In genomic region chr13:21326657-21327211, GRCm38 (mm10) we compare ENCODE assay signal across 8 mouse cellular contexts. TPM values are rescaled to one million over a fixed set of nuclear protein-coding genes. Genes with fewer than 3 reads are reported as not detected.
DNase-seq lines count a peak whose midpoint lies in the region; ATAC-seq and TF ChIP-seq lines count a peak whose summit lies in the region.

No protein-coding gene starts in this region.

- H3K4me3 ChIP-seq in embryonic facial prominence, embryonic 13.5 days, result peak overlapping the region; percentile 47
- peak overlapping the region; percentile 41 for H3K4me3 ChIP-seq in kidney, embryonic 14.5 days (ENCODE audit: low read length)
- peak overlapping the region; percentile 42 for H3K4me3 ChIP-seq in limb, embryonic 15.5 days
- peak overlapping the region; percentile 12 for H3K4me3 ChIP-seq in myocyte
- H3K4me3 ChIP-seq in stomach, embryonic 15.5 days (replicated peaks), result peak overlapping the region; percentile 40

- DNase-seq in 3134 (ENCODE audit: extremely low read depth, insufficient read length, low spot score), result peak; percentile 70
- peak; percentile 58 to 68 for DNase-seq in adrenal gland, postnatal 4 days (ENCODE audit: low spot score in 2 of 2)
- DNase-seq in heart, adult 9 months (ENCODE audit: low spot score in 2 of 2), result peak; percentile 48 to 77

- H3K27ac ChIP-seq in embryonic facial prominence, embryonic 13.5 days, result no peak overlapping the region
- H3K27ac ChIP-seq in kidney, embryonic 14.5 days (ENCODE audit: low read depth, low read length), result no peak overlapping the region
- no peak overlapping the region for H3K27ac ChIP-seq in limb, embryonic 15.5 days
- no peak overlapping the region for H3K27ac ChIP-seq in stomach, embryonic 15.5 days

- no peak for TF ChIP-seq POLR2A in myocyte (IDR thresholded peaks at IDR 0.05; ENCODE audit: insufficient read length, low read depth)

- peaks cover 11% of the 10 kb centered on the region for H3K27me3 ChIP-seq in embryonic facial prominence, embryonic 13.5 days
- H3K27me3 ChIP-seq in kidney, embryonic 14.5 days (ENCODE audit: control insufficient read depth, insufficient read depth, low read length), result no peaks in the 10 kb centered on the region
- 0 out of 2 replicates have a peak, but pooled peaks cover 4% of the 10 kb centered on the region for H3K27me3 ChIP-seq in limb, embryonic 15.5 days
- H3K27me3 ChIP-seq in myocyte (ENCODE audit: control insufficient read depth, insufficient read depth, insufficient read length), result peaks cover 3% of the 10 kb centered on the region
- H3K27me3 ChIP-seq in stomach, embryonic 15.5 days (replicated peaks), result no peaks in the 10 kb centered on the region

- H3K9me3 ChIP-seq in embryonic facial prominence, embryonic 13.5 days, result no peaks in the 10 kb centered on the region
- no peaks in the 10 kb centered on the region for H3K9me3 ChIP-seq in kidney, embryonic 14.5 days (ENCODE audit: control insufficient read depth, low read length)
- no peaks in the 10 kb centered on the region for H3K9me3 ChIP-seq in limb, embryonic 15.5 days
- H3K9me3 ChIP-seq in stomach, embryonic 15.5 days, result no peaks in the 10 kb centered on the region

- peaks cover 8% of the 10 kb centered on the region for H3K4me1 ChIP-seq in embryonic facial prominence, embryonic 13.5 days
- H3K4me1 ChIP-seq in kidney, embryonic 14.5 days (ENCODE audit: control insufficient read depth, insufficient read depth, low read length), result no peaks in the 10 kb centered on the region
- H3K4me1 ChIP-seq in limb, embryonic 15.5 days, result 0 out of 2 replicates have a peak, but pooled peaks cover 2% of the 10 kb centered on the region
- peaks cover 3% of the 10 kb centered on the region; the same call in 1 of the 2 replicates for H3K4me1 ChIP-seq in stomach, embryonic 15.5 days

- peak overlapping the region; percentile 63 for H3K4me2 ChIP-seq in embryonic facial prominence, embryonic 13.5 days
- peak overlapping the region; percentile 69 for H3K4me2 ChIP-seq in kidney, embryonic 14.5 days (replicated peaks; ENCODE audit: low read depth, low read length)
- H3K4me2 ChIP-seq in limb, embryonic 15.5 days, result peak overlapping the region; percentile 49
- peak overlapping the region; percentile 72 for H3K4me2 ChIP-seq in myocyte (ENCODE audit: low read depth)
- peak overlapping the region; percentile 65 for H3K4me2 ChIP-seq in stomach, embryonic 15.5 days

- 0 out of 2 replicates have a peak, but pooled peaks have one; percentile 62 for ATAC-seq in embryonic facial prominence, embryonic 13.5 days (ENCODE audit: insufficient number of reproducible peaks, insufficient read depth, low FRiP score, low TSS enrichment, low read depth)
- peak; percentile 71 for ATAC-seq in kidney, embryonic 14.5 days (ENCODE audit: low FRiP score, low TSS enrichment)
- ATAC-seq in limb, embryonic 15.5 days (ENCODE audit: insufficient number of reproducible peaks, low FRiP score, low TSS enrichment, low read depth), result 0 out of 2 replicates have a peak, but pooled peaks have one; percentile 35
- peak; percentile 31; the same call in 1 of the 2 replicates for ATAC-seq in stomach, embryonic 15.5 days (ENCODE audit: insufficient read depth, low FRiP score, low read depth)

- peak overlapping the region; percentile 41; the same call in 1 of the 2 replicates for H3K9ac ChIP-seq in embryonic facial prominence, embryonic 13.5 days
- H3K9ac ChIP-seq in kidney, embryonic 14.5 days (ENCODE audit: low read depth, low read length), result peak overlapping the region; percentile 18; the same call in 1 of the 2 replicates
- no peak overlapping the region for H3K9ac ChIP-seq in limb, embryonic 15.5 days
- no peak overlapping the region for H3K9ac ChIP-seq in stomach, embryonic 15.5 days

- WGBS in embryonic facial prominence, embryonic 13.5 days, result under 1% methylated on average over 24 of the region's 24 CpGs
- WGBS in kidney, embryonic 14.5 days, result under 1% methylated on average over 24 of the region's 24 CpGs
- WGBS in limb, embryonic 15.5 days, result under 1% methylated on average over 24 of the region's 24 CpGs
- WGBS in stomach, embryonic 15.5 days, result under 1% methylated on average over 24 of the region's 24 CpGs

- H3K36me3 ChIP-seq in embryonic facial prominence, embryonic 13.5 days, result no peaks in the 10 kb centered on the region
- H3K36me3 ChIP-seq in kidney, embryonic 14.5 days (ENCODE audit: control insufficient read depth, insufficient read depth, low read length), result no peaks in the 10 kb centered on the region
- no peaks in the 10 kb centered on the region for H3K36me3 ChIP-seq in limb, embryonic 15.5 days
- H3K36me3 ChIP-seq in myocyte (ENCODE audit: control insufficient read depth, insufficient read depth), result no peaks in the 10 kb centered on the region
- no peaks in the 10 kb centered on the region for H3K36me3 ChIP-seq in stomach, embryonic 15.5 days

- H3K79me2 ChIP-seq in myocyte (ENCODE audit: control insufficient read depth, insufficient read depth), result no peaks in the 10 kb centered on the region

- no peak overlapping the region for H3ac ChIP-seq in myocyte (ENCODE audit: control insufficient read depth, insufficient read length)

TF ChIP-seq in myocyte, 11 proteins besides CTCF, POLR2A, EP300 and RAD21:
- no peak for TF ChIP-seq MAX (IDR thresholded peaks at IDR 0.05; ENCODE audit: low read depth)

RNA-seq across cellular contexts. Expression of gene Gpx6, which starts 14.8 kb away (rescaled TPM):
- under 1 TPM in 1 of 2 experiments, not detected in 1; 0.81 TPM for total RNA-seq in adrenal gland, postnatal 4 days (2021)
- polyA plus RNA-seq in embryonic facial prominence, embryonic 13.5 days (2015; fragmentation: Nextera tagmentation; extraction: Ambion mirVana), result 0.38 and 0.39 TPM in 2 replicates
- polyA plus RNA-seq in kidney, embryonic 14.5 days (2014; fragmentation: Nextera tagmentation; extraction: Ambion mirVana), result 3.4 and 3.9 TPM in 2 replicates
- 0.23 TPM in 1 of 2 replicates, not detected in the other for polyA plus RNA-seq in limb, embryonic 15.5 days (2015; fragmentation: Nextera tagmentation; extraction: Ambion mirVana)
- polyA plus RNA-seq in myocyte (2012; fragmentation: generic; extraction: Trizol), result not detected
- not detected in 2 replicates for polyA plus RNA-seq in stomach, embryonic 15.5 days (2015; fragmentation: Nextera tagmentation; extraction: Ambion mirVana)

RNA-seq across cellular contexts. Expression of gene Olfr1367, which starts 20.0 kb away (rescaled TPM):
- total RNA-seq in adrenal gland, postnatal 4 days (2021), result not detected
- not detected in 2 replicates for polyA plus RNA-seq in embryonic facial prominence, embryonic 13.5 days (2015; fragmentation: Nextera tagmentation; extraction: Ambion mirVana)
- polyA plus RNA-seq in kidney, embryonic 14.5 days (2014; fragmentation: Nextera tagmentation; extraction: Ambion mirVana), result not detected in 2 replicates
- polyA plus RNA-seq in limb, embryonic 15.5 days (2015; fragmentation: Nextera tagmentation; extraction: Ambion mirVana), result not detected in 2 replicates
- polyA plus RNA-seq in myocyte (2012; fragmentation: generic; extraction: Trizol), result not detected
- not detected in 2 replicates for polyA plus RNA-seq in stomach, embryonic 15.5 days (2015; fragmentation: Nextera tagmentation; extraction: Ambion mirVana)

RNA-seq across cellular contexts. Expression of gene Gpx5, which starts 34.2 kb away (rescaled TPM):
- not detected for total RNA-seq in adrenal gland, postnatal 4 days (2021)
- not detected in 2 replicates for polyA plus RNA-seq in embryonic facial prominence, embryonic 13.5 days (2015; fragmentation: Nextera tagmentation; extraction: Ambion mirVana)
- polyA plus RNA-seq in kidney, embryonic 14.5 days (2014; fragmentation: Nextera tagmentation; extraction: Ambion mirVana), result not detected in 2 replicates
- polyA plus RNA-seq in limb, embryonic 15.5 days (2015; fragmentation: Nextera tagmentation; extraction: Ambion mirVana), result not detected in 2 replicates
- polyA plus RNA-seq in myocyte (2012; fragmentation: generic; extraction: Trizol), result not detected
- not detected in 2 replicates for polyA plus RNA-seq in stomach, embryonic 15.5 days (2015; fragmentation: Nextera tagmentation; extraction: Ambion mirVana)

RNA-seq across cellular contexts. Expression of gene Zscan12, which starts 35.9 kb away (rescaled TPM):
- 10 to 100 TPM; 12.0 to 13.0 TPM for total RNA-seq in adrenal gland, postnatal 4 days (2021)
- 12.8 and 13.6 TPM in 2 replicates for polyA plus RNA-seq in embryonic facial prominence, embryonic 13.5 days (2015; fragmentation: Nextera tagmentation; extraction: Ambion mirVana)
- polyA plus RNA-seq in kidney, embryonic 14.5 days (2014; fragmentation: Nextera tagmentation; extraction: Ambion mirVana), result 10.9 and 15.5 TPM in 2 replicates
- 9.2 and 10.2 TPM in 2 replicates for polyA plus RNA-seq in limb, embryonic 15.5 days (2015; fragmentation: Nextera tagmentation; extraction: Ambion mirVana)
- 2.8 TPM for polyA plus RNA-seq in myocyte (2012; fragmentation: generic; extraction: Trizol)
- polyA plus RNA-seq in stomach, embryonic 15.5 days (2015; fragmentation: Nextera tagmentation; extraction: Ambion mirVana), result 9.9 and 10.0 TPM in 2 replicates

Comparison
In these comparisons a context has a peak if more than half of its experiments do, and no peak if none do; other contexts are left out.
1. H3K9ac ChIP-seq: peak in embryonic facial prominence, embryonic 13.5 days (single experiment) and kidney, embryonic 14.5 days (single experiment); none in limb, embryonic 15.5 days (single experiment) and stomach, embryonic 15.5 days (single experiment).
2. Peak in every context shown above with its lines, with median percentiles within 50 percentile points of each other: DNase-seq, ATAC-seq, H3K4me2 ChIP-seq and H3K4me3 ChIP-seq.